Mouse (Mus musculus) liver, postnatal 0 days (tissue): ENCODE measurements at regions not wholly inside any gene's neighbourhood (a gene's known extent, or its start where the extent isn't known, plus 50 kb on each side); places are given as distances from the start of the nearest gene placed in this dataset.

Experiments used
- CTCF ChIP-seq: sonication (generic); IDR thresholded peaks from 2 replicates; pipeline ENCODE4 v1.5.1; 2016; ENCODE audit warnings: antibody characterized with exemption, low read depth
- EP300 ChIP-seq: IDR thresholded peaks from 2 replicates; pipeline ENCODE4 v1.6.1; 2016; ENCODE audit warnings: antibody characterized with exemption, low read depth, mild to moderate bottlenecking

DNA sequence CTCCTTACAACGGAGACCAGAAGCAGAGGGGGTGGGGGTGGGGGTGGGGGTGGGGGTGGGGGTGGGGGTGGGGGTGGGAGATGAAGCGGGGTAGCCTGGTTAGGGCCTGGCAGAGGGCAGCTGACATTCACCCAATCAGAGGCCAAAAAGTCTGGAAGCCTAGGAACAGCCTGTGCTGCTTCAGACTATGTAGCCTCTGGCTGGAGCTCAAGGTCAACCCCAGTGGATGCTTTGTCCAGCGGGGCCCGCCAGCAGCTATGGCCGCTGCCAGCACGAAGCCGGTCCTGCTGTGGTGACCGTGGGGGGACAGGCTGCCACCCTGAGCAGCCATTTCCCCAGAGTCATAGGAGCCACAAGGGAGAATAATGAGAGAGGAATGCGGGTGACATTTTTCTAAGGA, 143.3 kb downstream of the Mn1 start:
- TF ChIP-seq CTCF, result no peak
- no peak for TF ChIP-seq EP300
